Mouse (Mus musculus) lung, postnatal 0 days (tissue): ENCODE results near the gene Mip. TPM values are rescaled to one million over a fixed set of nuclear protein-coding genes. Genes with fewer than 3 reads are reported as not detected.

Source experiments
- ATAC-seq: fragments of 200-750 bp; cut with Nextera tagmentation; 2 replicates; pipeline ENCODE4 v1.8.0; 2017; ENCODE audit warnings: moderate library complexity
- DNase-seq: peaks from one replicate; pipeline ENCODE4 v3.0.0-alpha.2; 2016; ENCODE audit warnings: low spot score
- H3K27ac ChIP-seq: fragments of 300-500 bp; sonication (generic); 2 replicates; pipeline ENCODE4 v1.5.1; 2014; ENCODE audit warnings: antibody characterized with exemption, mild to moderate bottlenecking, low read length, mixed read lengths
- H3K27me3 ChIP-seq: fragments of 300-500 bp; sonication (generic); replicated peaks from 2 replicates; pipeline ENCODE4 v1.6.1; 2014; ENCODE audit warnings: low read length, mixed read lengths; ENCODE audit not compliant: insufficient read depth
- H3K36me3 ChIP-seq: fragments of 300-500 bp; sonication (generic); 2 replicates; pipeline ENCODE4 v1.6.1; 2014; ENCODE audit warnings: low read length, mixed read lengths; ENCODE audit not compliant: insufficient read depth
- H3K4me1 ChIP-seq: fragments of 300-500 bp; sonication (generic); 2 replicates; pipeline ENCODE4 v1.6.1; 2014; ENCODE audit warnings: antibody characterized with exemption, low read depth, low read length, mixed read lengths; ENCODE audit not compliant: insufficient read depth
- H3K4me2 ChIP-seq: fragments of 300-500 bp; sonication (generic); replicated peaks from 2 replicates; pipeline ENCODE4 v1.6.1; 2014; ENCODE audit warnings: low read depth, mild to moderate bottlenecking, low read length, moderate library complexity, mixed read lengths
- H3K4me3 ChIP-seq: fragments of 300-500 bp; sonication (generic); 2 replicates; pipeline ENCODE4 v1.5.1; 2014; ENCODE audit warnings: low read depth, low read length
- H3K9ac ChIP-seq: fragments of 300-500 bp; sonication (generic); replicated peaks from 2 replicates; pipeline ENCODE4 v1.6.1; 2014; ENCODE audit warnings: low read depth, mild to moderate bottlenecking
- H3K9me3 ChIP-seq: fragments of 300-500 bp; sonication (generic); 2 replicates; pipeline ENCODE4 v1.6.1; 2016; ENCODE audit warnings: low read length, mixed read lengths
- CTCF ChIP-seq: IDR thresholded peaks from 2 replicates; pipeline ENCODE4 v1.5.1; 2016; ENCODE audit warnings: antibody characterized with exemption, mild to moderate bottlenecking
- EP300 ChIP-seq: IDR thresholded peaks from 2 replicates; pipeline ENCODE4 v1.6.1; 2016; ENCODE audit warnings: antibody characterized with exemption, mild to moderate bottlenecking, control low read depth
- WGBS: fragments of 180-500 bp; shearing (Covaris S2); extraction: QIAGEN DNeasy Blood & Tissue Kit; methylation state at CpG from one replicate; pipeline ENCODE4 v1.1.7; 2014; 5-methylcytosine and 5-hydroxymethylcytosine counted together
- polyA plus RNA-seq: library from polyadenylated mRNA; unstranded; fragments of >200 nt; fragmentation: Nextera tagmentation; extraction: Ambion mirVana; gene quantifications from 2 replicates; pipeline ENCODE4 v1.2.1, GENCODE M21; 2015

The Mip gene
- polyA plus RNA-seq: not detected in 2 replicates

- DNase-seq (no peak), ATAC-seq (no peak)
- Histone ChIP-seq H3K9ac (no peak within 1 kb of the TSS), H3K9me3 (no peaks in the 10 kb centered on the region), H3K4me1 (no peaks in the 10 kb centered on the region), H3K4me2 (no peak within 1 kb of the TSS), H3K36me3 (no peaks in the 10 kb centered on the region), H3K27ac (no peak within 1 kb of the TSS), H3K4me3 (no peak within 1 kb of the TSS), H3K27me3 (no peaks in the 10 kb centered on the region)
- WGBS: 53% methylated on average over 4 of the region's 4 CpGs
- no peak for TF ChIP-seq CTCF
- no peak for TF ChIP-seq EP300
These were observed at the start of gene Mip for GRCm38 (mm10) chr10:128225538-128225937. TSS of gene Mip (plus strand) at chr10:128225838.

- Histone ChIP-seq H3K27ac (peak overlapping the region; percentile 95), H3K4me2 (peak overlapping the region; percentile 67), H3K4me1 (peaks cover 7% of the 10 kb centered on the region; the same call in 1 of the 2 replicates), H3K9ac (peak overlapping the region; percentile 73), H3K4me3 (peak overlapping the region; percentile 65), H3K27me3 (no peaks in the 10 kb centered on the region), H3K9me3 (no peaks in the 10 kb centered on the region), H3K36me3 (no peaks in the 10 kb centered on the region)
- ATAC-seq: peak; percentile 91
- DNase-seq: peak; percentile 96
- TF ChIP-seq CTCF: no peak
- no peak; the same call in 1 of the 2 replicates for TF ChIP-seq EP300
- WGBS: under 1% methylated on average over 17 of the region's 17 CpGs
These were observed 49.5 kb upstream of the Mip start for GRCm38 (mm10) chr10:128175996-128176755.

GRCm38 (mm10) chr10:128177316-128177715 is 48.3 kb upstream of the Mip start:
- H3K27ac ChIP-seq: no peak overlapping the region
- H3K4me1 ChIP-seq: peaks cover 7% of the 10 kb centered on the region; the same call in 1 of the 2 replicates
- no peaks in the 10 kb centered on the region for H3K27me3 ChIP-seq
- 80% methylated on average over 4 of the region's 4 CpGs for WGBS
- no peaks in the 10 kb centered on the region for H3K9me3 ChIP-seq
- no peak overlapping the region for H3K9ac ChIP-seq
- TF ChIP-seq EP300: no peak
- TF ChIP-seq CTCF: no peak
- DNase-seq (no peak), ATAC-seq (no peak)
- no peak overlapping the region for H3K4me2 ChIP-seq
- no peaks in the 10 kb centered on the region for H3K36me3 ChIP-seq
- no peak overlapping the region for H3K4me3 ChIP-seq

- H3K9ac ChIP-seq: peak within 1 kb of the TSS; percentile 24; the same call in 1 of the 2 replicates
- peak within 1 kb of the TSS; percentile 33 for H3K4me3 ChIP-seq
- peak within 1 kb of the TSS; percentile 78 for H3K27ac ChIP-seq
- peak; percentile 61 for ATAC-seq
- H3K4me1 ChIP-seq: peaks cover 7% of the 10 kb centered on the region; the same call in 1 of the 2 replicates
- 2% methylated on average over 6 of the region's 6 CpGs for WGBS
- H3K36me3 ChIP-seq: no peaks in the 10 kb centered on the region
- H3K27me3 ChIP-seq: no peaks in the 10 kb centered on the region
- peak; percentile 81 for DNase-seq
- H3K9me3 ChIP-seq: no peaks in the 10 kb centered on the region
- H3K4me2 ChIP-seq: peak within 1 kb of the TSS; percentile 49
- TF ChIP-seq EP300: peak; percentile 87
- TF ChIP-seq CTCF: no peak
These were observed 45.6 kb upstream of the Mip start, which contains the start of gene Rbms2 for GRCm38 (mm10) chr10:128179989-128180388. TSS of gene Rbms2 (minus strand) at chr10:128180297.

- 64% methylated on average over 2 of the region's 2 CpGs for WGBS
- Histone ChIP-seq H3K27ac (no peak overlapping the region), H3K9me3 (no peaks in the 10 kb centered on the region), H3K27me3 (no peaks in the 10 kb centered on the region), H3K9ac (no peak overlapping the region), H3K4me2 (no peak overlapping the region), H3K4me3 (no peak overlapping the region), H3K36me3 (no peaks in the 10 kb centered on the region), H3K4me1 (no peaks in the 10 kb centered on the region)
- DNase-seq: peak; percentile 24
- TF ChIP-seq EP300: no peak
- no peak for TF ChIP-seq CTCF
- ATAC-seq: no peak
These were observed 41.3 kb upstream of the Mip start for GRCm38 (mm10) chr10:128184296-128184695.

- Histone ChIP-seq H3K27me3 (no peaks in the 10 kb centered on the region), H3K36me3 (no peaks in the 10 kb centered on the region), H3K27ac (no peak overlapping the region), H3K9me3 (no peaks in the 10 kb centered on the region), H3K4me3 (no peak overlapping the region), H3K9ac (no peak overlapping the region), H3K4me1 (no peaks in the 10 kb centered on the region), H3K4me2 (no peak overlapping the region)
- DNase-seq (peak; percentile 42), ATAC-seq (peak; percentile 43; the same call in 1 of the 2 replicates)
- TF ChIP-seq CTCF: no peak
- TF ChIP-seq EP300: no peak
- WGBS: 60% methylated on average over 6 of the region's 6 CpGs
These were observed 40.2 kb upstream of the Mip start for GRCm38 (mm10) chr10:128185277-128185940.
